Mouse (Mus musculus): ENCODE results near the gene Ybx3.

DNA sequence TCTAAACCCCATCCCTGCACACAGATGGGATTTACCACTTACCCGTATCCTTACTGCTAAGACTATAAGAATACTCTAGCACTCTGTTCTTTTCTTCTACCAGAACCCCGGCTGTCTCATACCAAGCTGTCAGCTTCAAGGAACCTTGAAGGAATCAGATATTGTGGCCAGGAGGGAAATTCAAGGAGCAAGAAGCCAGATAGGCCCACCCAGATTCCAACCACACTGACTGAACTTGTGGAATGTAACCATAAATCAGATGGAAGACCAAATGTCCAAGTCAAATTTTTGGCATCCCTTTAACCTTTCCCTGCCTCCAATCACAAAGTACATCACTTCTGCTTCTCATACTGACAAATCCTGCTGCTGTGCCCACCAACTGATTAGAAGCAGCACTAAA, 41.2 kb downstream of the Ybx3 start:
- TF ChIP-seq POLR2A (IDR thresholded peaks at IDR 0.05; ENCODE audit: control insufficient read depth, extremely low read depth, insufficient read depth, low read length, poor library complexity), result no peak
- TF ChIP-seq CTCF (IDR thresholded peaks at IDR 0.05; ENCODE audit: borderline replicate concordance, control insufficient read depth, extremely low read depth, insufficient read depth, low read length, poor library complexity), result no peak

All from thymus, adult 2 months (tissue).